Mouse (Mus musculus) brain, embryonic 14.5 days (tissue): ENCODE measurements around the gene D7Ertd443e. TPM values are rescaled to one million over a fixed set of nuclear protein-coding genes. Genes with fewer than 3 reads are reported as not detected.

ENCODE experiments used
- DNase-seq: peaks from one replicate; pipeline ENCODE4 v3.0.0-alpha.2; 2011; ENCODE audit warnings: low read depth
- CTCF ChIP-seq: fragments of 200-500 bp; IDR thresholded peaks from 2 replicates; pipeline ENCODE4 v1.5.1; 2012; ENCODE audit warnings: inconsistent platforms, mild to moderate bottlenecking, moderate library complexity, borderline replicate concordance; ENCODE audit not compliant: insufficient read depth, insufficient read length; ENCODE audit errors: extremely low read depth
- POLR2A ChIP-seq: fragments of 200-500 bp; IDR thresholded peaks from 2 replicates; pipeline ENCODE4 v1.6.1; 2012; ENCODE audit warnings: mild to moderate bottlenecking, inconsistent platforms, borderline replicate concordance; ENCODE audit not compliant: poor library complexity, insufficient read depth, insufficient read length, severe bottlenecking; ENCODE audit errors: extremely low read depth
- polyA plus RNA-seq: library from polyadenylated mRNA; depleted of rRNA; stranded (reverse); fragments of >200 nt; gene quantifications from 2 replicates; pipeline ENCODE4 v1.2.3, GENCODE M21; 2012

D7Ertd443e gene
- polyA plus RNA-seq, 1 experiment = 0.36 TPM

DNA sequence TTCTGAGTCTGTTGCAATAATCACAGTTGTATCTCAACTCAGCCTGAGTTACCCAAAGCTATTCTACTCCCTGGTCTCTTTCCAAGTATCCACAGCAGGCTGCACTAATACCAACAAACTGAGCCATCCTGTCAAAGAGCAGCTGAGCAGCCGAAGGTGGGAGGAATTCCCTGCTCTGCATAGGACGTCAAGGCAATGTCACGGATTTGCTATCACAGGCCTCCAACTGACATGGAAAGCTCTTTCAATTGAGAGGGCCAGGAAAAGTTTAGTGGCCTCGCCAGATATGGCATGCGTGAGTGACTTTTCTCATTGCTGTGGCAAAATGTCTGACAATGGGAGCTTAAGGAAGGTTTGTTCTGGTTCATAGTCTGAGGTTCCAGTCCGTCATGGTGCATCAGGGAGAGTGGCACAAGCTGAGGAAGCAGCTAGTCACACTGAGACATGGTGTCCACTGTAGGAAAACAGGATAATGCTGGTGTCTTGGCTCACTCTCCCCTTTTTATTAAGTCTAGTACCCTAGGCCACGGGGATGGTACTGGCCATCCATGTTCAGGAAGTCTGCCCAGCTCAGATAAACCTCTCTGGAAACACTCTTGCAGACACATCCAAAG, 23.1 kb downstream of the D7Ertd443e start:
- TF ChIP-seq CTCF = no peak
- no peak for TF ChIP-seq POLR2A
- DNase-seq = peak; percentile 60

DNA sequence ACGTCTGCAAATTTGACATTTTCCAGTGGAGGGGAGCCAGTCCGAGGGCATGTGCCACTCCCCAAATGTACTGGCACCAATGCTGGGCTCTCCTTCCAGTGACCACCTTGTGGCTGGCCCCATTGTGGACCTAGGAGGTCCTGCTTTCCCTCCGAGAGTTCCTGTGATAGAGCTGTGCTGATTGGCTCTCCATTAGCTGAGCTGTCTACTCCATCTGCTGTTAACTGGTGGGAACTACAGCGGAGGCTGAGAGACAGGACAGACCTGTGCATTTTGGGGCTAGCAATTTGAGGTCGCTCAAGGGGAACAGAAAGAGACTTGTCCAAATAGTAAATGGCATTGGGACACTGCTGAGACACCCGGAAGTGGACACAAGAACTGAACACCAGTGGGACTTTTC, 36.6 kb downstream of the D7Ertd443e start:
- no peak for TF ChIP-seq POLR2A
- peak; percentile 74; the same call in 1 of the 2 replicates for TF ChIP-seq CTCF
- peak; percentile 57 for DNase-seq

DNA sequence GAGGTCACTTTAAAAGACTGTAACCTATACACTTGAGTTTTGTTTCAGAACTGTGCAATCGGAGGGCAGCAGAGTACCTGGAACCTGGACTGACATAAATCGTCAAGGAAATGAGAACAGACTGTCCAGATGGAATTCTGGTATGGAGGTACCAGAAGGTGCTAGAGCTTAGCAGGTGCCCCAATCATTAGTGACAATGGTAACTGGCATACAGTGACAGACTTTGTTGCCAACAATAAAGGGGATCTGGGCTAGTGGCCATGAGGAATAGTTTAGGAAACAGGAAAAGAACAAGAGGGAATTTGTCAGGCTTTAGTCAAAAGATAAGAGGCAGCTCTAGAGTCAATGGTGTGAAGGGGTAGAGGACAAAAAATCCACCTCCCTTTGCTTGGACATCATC, 43.3 kb downstream of the D7Ertd443e start:
- no peak for TF ChIP-seq POLR2A
- TF ChIP-seq CTCF = no peak

DNA sequence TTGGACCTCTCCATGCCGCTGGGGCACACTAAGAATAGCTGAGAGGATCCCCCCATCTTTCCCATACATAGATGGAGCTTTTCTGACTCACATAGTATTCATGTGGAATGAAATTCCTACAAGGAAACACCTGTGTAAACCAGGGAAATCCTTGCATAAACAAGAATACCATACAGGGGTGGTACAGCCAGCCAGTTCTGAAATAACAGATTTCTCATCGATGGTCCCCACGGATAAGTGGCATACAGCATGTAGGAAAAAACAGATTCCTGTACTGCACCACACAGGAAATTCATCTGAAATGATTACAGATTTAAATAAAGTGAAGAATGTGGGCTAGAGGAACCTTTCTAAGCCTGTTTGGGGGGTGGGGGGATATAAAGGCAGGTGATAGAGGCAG, 49.5 kb downstream of the D7Ertd443e start:
- TF ChIP-seq POLR2A = no peak
- TF ChIP-seq CTCF = no peak
- no peak for DNase-seq

More for the DNA sequence above, 43.3 kb downstream of the D7Ertd443e start:
- peak; percentile 39 for DNase-seq

DNA sequence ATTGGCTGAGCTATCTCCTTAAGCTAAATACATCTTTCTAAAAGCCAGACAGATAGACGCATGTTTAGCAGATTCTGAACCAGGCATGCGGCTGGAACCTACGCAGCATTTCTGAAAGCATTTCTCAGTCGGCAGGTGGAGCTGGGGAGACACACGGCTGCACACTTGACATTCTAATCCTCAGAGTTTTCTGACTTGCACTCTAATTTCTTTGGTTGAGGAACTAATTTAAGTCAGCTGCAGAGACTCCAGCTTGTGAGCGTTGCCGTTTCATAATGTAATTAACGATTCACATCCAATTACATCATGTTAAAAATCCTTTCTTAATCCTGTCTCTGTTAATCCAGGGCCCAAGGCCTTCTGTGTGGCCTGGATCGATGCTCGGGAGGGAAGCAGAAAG, 64.5 kb downstream of the D7Ertd443e start:
- TF ChIP-seq CTCF = peak; percentile 55; the same call in 1 of the 2 replicates
- TF ChIP-seq POLR2A = no peak
- DNase-seq = peak; percentile 74

DNA sequence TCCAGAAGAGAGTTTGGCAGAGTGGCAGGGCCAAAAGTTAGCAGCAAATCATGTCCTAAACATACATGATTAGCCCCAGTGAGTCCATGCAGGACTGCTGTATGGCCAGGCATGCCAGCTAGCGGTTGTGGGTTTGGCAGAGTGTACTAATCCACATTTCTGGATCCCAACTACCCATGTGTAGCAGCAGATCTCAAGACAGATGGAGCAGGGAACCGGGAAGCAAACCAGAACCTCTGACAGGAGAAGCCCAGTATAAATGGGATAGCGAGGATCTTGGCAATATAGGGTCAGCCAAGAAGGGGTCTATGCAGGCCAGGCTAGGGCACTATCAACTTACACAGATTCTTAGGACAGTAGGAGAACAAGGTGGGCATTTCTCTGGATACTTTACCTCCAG, 83.4 kb downstream of the D7Ertd443e start:
- TF ChIP-seq POLR2A (no peak), CTCF (no peak)
- peak; percentile 8 for DNase-seq

DNA sequence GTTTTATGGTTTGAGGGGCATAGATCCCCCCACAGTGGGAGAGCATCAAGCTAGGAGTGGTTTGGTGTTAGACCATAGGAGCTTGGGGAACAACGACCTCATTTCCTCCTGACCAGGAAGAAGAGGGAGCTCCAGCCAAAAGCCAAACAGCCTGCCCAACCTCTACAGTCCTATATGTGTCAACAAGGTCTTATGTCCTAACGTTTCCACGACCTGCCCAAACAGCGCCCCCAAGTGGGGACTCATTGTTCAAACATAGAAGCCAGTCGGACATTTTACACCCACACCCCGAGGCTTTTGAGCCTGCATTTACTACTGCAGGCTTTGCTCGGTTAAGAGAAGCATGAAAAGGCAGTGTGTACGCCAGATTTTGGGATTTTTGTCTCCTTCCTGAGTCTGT, 84.2 kb downstream of the D7Ertd443e start:
- TF ChIP-seq CTCF = peak; percentile 26; the same call in 1 of the 2 replicates
- TF ChIP-seq POLR2A = no peak
- peak; percentile 3 for DNase-seq

DNA sequence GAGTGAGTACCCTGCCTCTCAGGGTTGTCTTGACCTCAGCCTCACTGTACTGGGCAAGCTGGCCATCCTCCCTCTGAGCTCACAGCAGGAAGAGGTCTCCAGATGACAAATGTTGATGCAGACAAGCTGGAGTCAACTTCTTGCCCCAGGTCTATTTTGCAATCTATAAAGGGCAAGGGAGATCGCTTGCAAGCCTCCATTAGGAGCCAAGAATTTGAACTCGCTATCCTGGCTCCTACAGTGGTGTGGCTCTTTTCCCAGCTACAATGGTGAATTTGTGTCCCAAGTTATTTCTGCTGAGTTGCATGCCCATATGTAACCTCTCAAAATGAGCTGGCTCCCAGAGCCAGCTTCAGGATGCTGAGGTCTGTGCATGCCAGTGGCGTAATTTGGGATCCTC, 92.7 kb downstream of the D7Ertd443e start:
- DNase-seq = no peak
- no peak for TF ChIP-seq POLR2A
- no peak for TF ChIP-seq CTCF

DNA sequence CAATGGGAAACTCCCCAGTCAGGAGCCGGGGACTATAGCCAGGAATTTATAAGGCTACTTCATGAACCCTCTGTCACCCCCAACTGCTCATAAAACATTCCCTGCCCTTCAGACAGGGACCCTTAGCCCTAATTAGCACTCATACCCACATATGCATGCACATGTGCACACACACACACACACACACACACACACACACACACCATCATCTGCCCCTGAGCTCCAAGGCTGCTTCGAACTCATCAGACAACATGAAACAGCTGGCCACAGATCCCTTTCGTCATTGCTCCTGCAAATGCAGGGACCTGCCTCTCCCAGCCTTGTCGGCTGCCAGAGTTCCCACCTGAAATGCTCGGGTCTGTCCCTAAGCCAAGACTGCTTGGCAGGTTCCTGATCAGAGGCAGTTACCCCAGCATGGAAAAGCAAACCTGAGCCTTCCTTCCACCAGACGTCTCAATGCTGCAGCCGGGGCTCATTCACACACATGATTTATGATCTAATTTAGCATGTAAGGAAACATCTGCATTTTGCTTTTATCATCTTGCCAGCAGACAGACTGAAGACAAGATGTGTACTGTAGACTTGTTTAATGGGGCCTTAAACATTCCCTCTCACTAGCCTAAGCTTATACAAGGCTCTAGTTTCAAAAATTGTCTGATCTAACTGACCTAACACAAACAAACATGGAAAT, 95.7 kb downstream of the D7Ertd443e start:
- DNase-seq = peak; percentile 5
- TF ChIP-seq POLR2A (no peak), CTCF (no peak)

DNA sequence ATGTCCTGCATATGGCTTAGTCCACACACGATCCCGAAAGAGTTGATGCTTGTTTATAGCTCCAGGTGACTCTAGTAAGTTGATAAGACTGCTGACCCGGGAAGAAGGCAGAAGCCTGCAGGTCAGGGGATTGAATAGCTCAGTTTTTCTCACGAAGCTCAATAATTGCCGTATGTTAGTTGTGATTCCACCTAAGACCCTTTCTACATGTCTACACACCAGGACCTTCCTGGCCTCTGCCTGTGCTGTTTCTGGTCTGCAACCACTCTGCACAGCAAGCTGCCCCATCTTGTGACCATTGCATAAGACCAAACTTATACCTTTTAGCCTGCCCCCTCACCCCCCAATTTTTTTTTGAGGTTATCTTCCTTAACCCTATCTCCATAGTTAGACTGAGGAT, 96.3 kb downstream of the D7Ertd443e start:
- TF ChIP-seq POLR2A (no peak), CTCF (no peak)
- DNase-seq = no peak

DNA sequence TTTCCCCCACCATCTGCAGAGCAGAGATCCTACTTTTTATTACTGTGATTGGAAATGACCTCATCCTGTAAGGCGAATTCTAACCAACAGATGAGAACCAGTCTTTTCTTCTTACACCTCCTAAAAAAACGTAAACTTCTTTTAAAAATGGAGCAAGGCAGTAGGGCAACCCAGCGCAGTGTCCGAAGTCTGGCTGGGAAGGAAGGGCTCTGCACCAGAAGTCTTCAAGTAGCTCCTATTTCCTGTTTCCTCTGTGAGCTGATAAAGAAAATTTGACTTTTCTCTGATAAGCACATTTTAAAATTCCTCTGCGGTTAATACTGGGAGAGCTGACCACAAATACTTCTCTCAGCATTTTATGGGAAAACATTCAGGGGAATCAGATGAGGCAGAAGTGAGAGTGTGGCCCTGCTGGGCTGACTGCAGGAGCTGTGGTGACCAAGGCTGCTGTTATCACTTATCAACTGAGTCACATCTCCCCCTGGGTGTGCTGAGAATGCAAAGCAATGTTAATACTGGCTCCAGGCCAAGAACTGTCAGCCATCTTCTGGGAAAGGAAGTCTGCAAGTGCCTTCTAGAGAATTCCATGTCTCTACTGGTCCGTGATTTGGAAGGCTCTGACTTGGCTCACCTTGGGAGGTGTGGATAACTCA, 97.8 kb downstream of the D7Ertd443e start:
- TF ChIP-seq CTCF = no peak
- peak; percentile 48 for DNase-seq

DNA sequence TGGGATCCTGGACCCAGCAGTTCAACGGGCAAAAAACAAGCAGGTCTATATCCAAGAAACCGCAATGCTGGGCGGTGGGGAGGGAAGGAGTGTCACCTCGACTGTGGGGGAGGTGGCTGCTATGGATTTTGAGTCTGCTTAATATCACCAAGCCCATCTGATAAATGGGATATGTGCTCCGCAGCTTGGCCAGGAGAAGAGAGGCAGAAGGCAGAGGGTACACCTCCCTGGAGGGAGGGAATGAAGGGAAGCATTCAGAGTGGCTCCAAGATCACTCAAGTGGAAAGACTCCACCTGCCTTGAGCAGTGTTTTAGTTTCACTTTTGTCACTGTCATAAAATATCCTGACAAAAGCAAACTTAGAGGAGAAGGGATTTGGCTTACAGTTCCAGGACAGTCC, 112.5 kb downstream of the D7Ertd443e start:
- DNase-seq = no peak
- TF ChIP-seq POLR2A = no peak
- no peak for TF ChIP-seq CTCF

DNA sequence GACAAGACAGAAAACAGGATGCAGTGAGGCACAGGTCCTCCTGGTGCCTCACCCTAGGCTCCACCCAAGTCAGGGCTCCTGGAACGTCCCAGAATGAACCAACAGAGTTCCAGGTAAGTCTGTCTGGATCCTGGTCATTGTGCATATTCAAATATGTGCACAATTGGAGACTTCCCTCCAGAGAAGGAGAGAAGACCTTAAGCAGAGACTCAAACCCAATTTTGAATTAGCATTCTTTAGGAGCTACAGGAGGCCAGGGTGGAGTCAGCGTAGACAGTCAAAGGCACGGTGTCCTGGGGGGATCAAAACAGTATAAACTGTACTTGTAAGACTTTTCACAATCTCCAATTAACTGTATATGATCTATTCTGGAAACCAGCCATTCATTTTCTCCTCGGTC, 113.0 kb downstream of the D7Ertd443e start:
- TF ChIP-seq CTCF = no peak
- no peak for TF ChIP-seq POLR2A
- DNase-seq = no peak
